Mouse (Mus musculus) heart, postnatal 0 days (tissue): Measurements from ENCODE around the gene Hs2st1.

Source experiments
- CTCF ChIP-seq: IDR thresholded peaks from 2 replicates; pipeline ENCODE4 v1.5.1; 2016; ENCODE audit warnings: antibody characterized with exemption, control low read depth, low read depth
- EP300 ChIP-seq: IDR thresholded peaks from 2 replicates; pipeline ENCODE4 v1.6.1; 2016; ENCODE audit warnings: antibody characterized with exemption, low read depth

- no peak for TF ChIP-seq CTCF
- TF ChIP-seq EP300 = no peak
These were observed 16.8 kb upstream of the Hs2st1 start for GRCm38 (mm10) chr3:144586731-144587130.
